Mouse (Mus musculus) ES-E14 (cell line): ENCODE measurements around the gene Dip2b.

Source experiments
- HCFC1 ChIP-seq: IDR thresholded peaks from 2 replicates; pipeline ENCODE4 v1.6.1; 2012; ENCODE audit warnings: low read length, inconsistent platforms, borderline replicate concordance; ENCODE audit not compliant: insufficient read depth
- ZNF384 ChIP-seq: IDR thresholded peaks from 2 replicates; pipeline ENCODE4 v1.6.1; 2012; ENCODE audit warnings: low read depth, low read length, inconsistent platforms

DNA sequence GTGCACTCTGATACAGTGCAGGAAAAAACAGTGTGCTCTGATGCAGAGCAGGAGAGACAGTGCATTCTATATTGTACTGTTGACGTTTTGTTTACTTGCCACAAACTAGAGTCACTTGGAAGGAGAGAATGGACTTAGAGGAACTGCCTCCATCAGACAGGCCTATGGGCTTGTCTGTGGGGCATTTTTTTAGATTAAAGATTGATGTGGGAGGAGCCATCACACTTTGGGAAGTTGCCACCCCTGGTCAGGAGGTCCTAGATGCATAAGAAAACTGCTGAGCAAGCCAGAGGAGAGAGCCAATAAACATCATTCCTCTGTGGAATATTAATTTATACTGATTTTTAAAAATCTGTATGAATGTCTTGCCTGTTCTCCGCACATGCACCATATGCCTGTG lies 10.3 kb upstream of the Dip2b start:
- TF ChIP-seq HCFC1, result no peak
- TF ChIP-seq ZNF384, result no peak
